Mouse (Mus musculus) brain, adult 2 months (tissue): Measurements from ENCODE around the gene Dpf1.

Experiments used
- DNase-seq: peaks from one replicate; pipeline ENCODE4 v3.0.0; 2011; ENCODE audit warnings: low read depth, low spot score

Dpf1 gene

GRCm38 (mm10) chr7:29340838-29341237 lies 37.1 kb downstream of the Dpf1 start:
- no peak for DNase-seq

DNA sequence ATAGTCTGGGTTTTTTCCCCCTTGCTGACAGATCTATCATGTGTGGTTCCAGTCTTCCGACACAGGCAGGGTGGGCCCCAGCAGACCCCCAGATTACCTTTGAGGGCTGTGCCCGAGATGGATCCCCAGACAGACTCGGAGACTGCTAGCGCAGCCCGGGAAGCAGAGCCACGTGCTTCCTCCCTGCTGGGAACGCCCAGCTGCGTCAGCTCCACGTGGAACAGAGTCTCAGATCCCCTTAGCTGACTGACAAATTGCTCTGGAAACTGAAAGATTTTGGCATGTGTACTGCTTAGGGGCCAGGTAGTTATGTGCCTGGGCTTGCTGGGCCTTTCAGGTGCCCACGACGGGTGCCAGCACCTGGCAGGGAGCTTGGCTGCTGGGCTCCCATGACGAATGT lies 38.0 kb downstream of the Dpf1 start:
- DNase-seq: peak; percentile 70

GRCm38 (mm10) chr7:29342489-29343092 lies 38.8 kb downstream of the Dpf1 start:
- peak; percentile 86 for DNase-seq

- peak; percentile 76 for DNase-seq
Observed at GRCm38 (mm10) chr7:29343746-29344145, 40.0 kb downstream of the Dpf1 start.

GRCm38 (mm10) chr7:29345534-29345933 lies 41.8 kb downstream of the Dpf1 start:
- DNase-seq: peak; percentile 78

DNA sequence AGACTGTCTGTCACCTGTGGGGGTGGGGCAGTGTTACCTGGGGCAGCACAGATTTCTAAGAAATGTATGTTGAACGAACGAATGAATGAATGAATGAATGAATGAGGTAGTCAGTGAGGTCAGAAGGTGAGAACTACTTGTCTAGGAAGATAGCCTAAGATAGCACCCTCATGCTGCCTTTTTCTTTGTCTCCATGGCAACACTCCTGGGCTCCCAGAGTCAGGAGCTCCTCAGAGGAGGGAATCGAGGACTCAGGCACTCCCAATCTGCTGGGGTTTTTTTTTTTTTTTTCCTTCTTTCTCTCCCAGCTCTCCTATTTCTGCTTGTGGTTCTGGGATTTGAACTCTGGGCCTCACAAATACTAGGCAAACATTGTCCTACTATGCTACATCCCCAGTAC lies 42.5 kb downstream of the Dpf1 start:
- peak; percentile 82 for DNase-seq

DNA sequence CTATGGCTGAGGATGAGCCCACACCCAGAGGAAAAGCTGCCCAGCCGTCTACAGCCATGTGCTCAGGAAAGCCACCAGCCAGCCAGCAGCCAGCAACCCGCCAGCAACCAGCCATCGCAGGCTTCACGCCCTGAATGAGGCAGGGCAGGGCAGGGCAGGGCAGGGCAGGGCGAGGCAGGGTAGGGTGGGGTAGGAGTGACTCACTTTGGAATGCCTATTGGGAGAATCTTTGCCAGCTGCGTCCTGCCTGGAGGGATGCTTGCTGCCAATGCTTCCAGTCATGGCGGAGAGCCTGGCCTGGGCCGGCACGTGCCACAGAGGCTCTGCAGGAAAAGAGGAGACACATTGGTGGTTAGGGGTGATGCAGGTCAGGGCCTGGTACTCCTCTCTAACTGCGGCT lies 46.7 kb downstream of the Dpf1 start:
- no peak for DNase-seq

GRCm38 (mm10) chr7:29352246-29352645 lies 48.5 kb downstream of the Dpf1 start:
- peak; percentile 81 for DNase-seq

- DNase-seq: peak; percentile 53
Observed at GRCm38 (mm10) chr7:29354161-29354560, 50.4 kb downstream of the Dpf1 start.

GRCm38 (mm10) chr7:29355406-29355805 lies 51.7 kb downstream of the Dpf1 start:
- no peak for DNase-seq

GRCm38 (mm10) chr7:29361497-29361896 lies 57.7 kb downstream of the Dpf1 start:
- peak; percentile 70 for DNase-seq

- peak; percentile 93 for DNase-seq
Observed at GRCm38 (mm10) chr7:29364052-29364451, 60.3 kb downstream of the Dpf1 start.

GRCm38 (mm10) chr7:29367166-29368003 lies 63.6 kb downstream of the Dpf1 start:
- DNase-seq: peak; percentile 95
